Mouse (Mus musculus): ENCODE measurements at regions not wholly inside any gene's neighbourhood (a gene's known extent, or its start where the extent isn't known, plus 50 kb on each side); places are given as distances from the start of the nearest gene placed in this dataset.

DNA sequence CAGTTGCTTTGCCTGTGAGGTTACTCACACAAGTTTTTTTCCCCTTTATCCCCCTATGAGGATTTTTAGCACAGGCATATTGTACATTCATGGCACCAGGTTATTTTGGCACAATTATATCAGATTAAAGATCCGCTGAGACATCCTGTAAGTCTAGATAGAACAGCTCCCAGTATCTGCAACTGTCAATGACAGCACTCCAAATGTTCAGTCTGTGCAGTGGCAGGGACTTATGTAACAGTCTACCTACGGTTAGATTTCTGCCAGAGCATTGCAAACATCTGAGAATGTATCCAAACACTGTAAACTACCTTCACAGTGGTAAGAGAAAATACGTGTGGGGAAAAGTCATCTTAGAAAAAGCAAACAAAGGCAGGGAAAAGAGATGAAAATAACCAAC, 163.5 kb upstream of the Kcnh7 start:
- WGBS = 78% methylated on average over 3 of the region's 3 CpGs
- Histone ChIP-seq H3K36me3 (no peaks in the 10 kb centered on the region), H3K27me3 (no peaks in the 10 kb centered on the region), H3K9me3 (replicated peaks) (no peaks in the 10 kb centered on the region), H3K27ac (no peak overlapping the region), H3K4me1 (no peaks in the 10 kb centered on the region), H3K9ac (no peak overlapping the region), H3K4me3 (no peak overlapping the region), H3K4me2 (replicated peaks) (no peak overlapping the region)
- no peak for ATAC-seq (ENCODE audit: low FRiP score)

DNA sequence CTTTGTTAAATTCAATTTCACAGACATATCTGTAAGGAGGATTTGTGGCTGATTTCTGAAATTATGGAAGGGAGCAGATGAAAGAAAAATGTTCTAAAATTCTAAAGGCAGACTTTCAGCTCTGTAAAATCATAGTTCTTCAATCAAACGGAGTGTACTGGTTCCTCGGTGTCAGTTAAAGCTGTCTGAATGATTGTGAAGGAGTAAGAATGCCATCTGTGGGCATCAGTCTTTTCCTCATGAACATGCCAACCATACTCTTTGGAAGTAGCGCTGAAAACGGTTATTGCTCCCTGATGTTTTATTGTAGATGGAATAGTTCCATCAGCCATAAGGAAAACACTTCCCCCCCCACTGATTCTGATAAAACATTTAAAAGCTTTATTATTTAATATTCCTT, 142.7 kb upstream of the Kcnh7 start:
- Histone ChIP-seq H3K27ac (no peak overlapping the region), H3K36me3 (no peaks in the 10 kb centered on the region), H3K9me3 (replicated peaks) (no peaks in the 10 kb centered on the region), H3K4me1 (no peaks in the 10 kb centered on the region), H3K9ac (no peak overlapping the region), H3K27me3 (no peaks in the 10 kb centered on the region), H3K4me3 (no peak overlapping the region), H3K4me2 (replicated peaks) (no peak overlapping the region)
- WGBS = 85% methylated on average over 4 of the region's 4 CpGs
- ATAC-seq (ENCODE audit: low FRiP score) = no peak

DNA sequence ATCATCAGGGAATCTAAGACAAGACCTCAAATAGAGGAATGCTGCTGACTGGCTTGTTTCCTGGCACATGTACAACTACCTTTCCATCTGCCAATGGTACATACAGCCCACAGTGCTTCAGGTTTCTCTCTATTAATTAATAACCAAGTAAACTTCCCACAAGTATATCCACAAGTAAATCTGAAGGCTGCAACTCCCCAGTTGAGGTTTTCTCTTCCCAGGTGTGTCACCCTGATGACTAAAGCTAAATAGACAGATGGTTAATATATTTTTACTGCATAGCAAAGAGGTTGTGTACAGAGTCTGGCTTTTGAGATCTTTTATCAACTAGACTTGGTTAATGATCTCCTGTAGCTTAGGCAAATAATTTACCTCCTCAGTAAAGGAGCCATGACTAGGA, 96.8 kb upstream of the Kcnh7 start:
- no peak for ATAC-seq (ENCODE audit: low FRiP score)
- Histone ChIP-seq H3K9ac (no peak overlapping the region), H3K27me3 (no peaks in the 10 kb centered on the region), H3K4me1 (no peaks in the 10 kb centered on the region), H3K36me3 (no peaks in the 10 kb centered on the region), H3K4me2 (replicated peaks) (no peak overlapping the region), H3K9me3 (replicated peaks) (no peaks in the 10 kb centered on the region), H3K4me3 (no peak overlapping the region), H3K27ac (no peak overlapping the region)

DNA sequence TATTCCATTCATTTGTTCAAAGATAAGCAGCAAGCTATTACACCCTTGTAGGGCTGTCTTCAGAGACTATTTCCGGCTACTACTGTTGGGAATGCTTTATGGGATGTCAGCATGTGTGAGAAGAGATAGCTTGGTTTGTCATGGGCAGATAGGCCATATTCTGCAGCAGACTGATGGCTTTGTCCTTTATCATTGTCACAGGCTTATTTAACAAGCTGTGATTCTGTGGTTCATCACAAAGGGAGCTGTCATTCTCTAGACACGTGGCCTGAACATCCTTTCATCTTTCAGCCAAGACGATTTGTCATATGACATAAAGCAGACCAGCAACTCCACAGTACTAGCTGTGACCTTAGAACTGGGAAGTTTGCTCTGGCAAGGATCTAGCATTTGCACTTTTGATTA, 89.7 kb upstream of the Kcnh7 start:
- Histone ChIP-seq H3K27me3 (no peaks in the 10 kb centered on the region), H3K9me3 (replicated peaks) (no peaks in the 10 kb centered on the region), H3K36me3 (no peaks in the 10 kb centered on the region), H3K9ac (no peak overlapping the region), H3K27ac (no peak overlapping the region), H3K4me2 (replicated peaks) (no peak overlapping the region), H3K4me1 (no peaks in the 10 kb centered on the region), H3K4me3 (no peak overlapping the region)
- ATAC-seq (ENCODE audit: low FRiP score) = peak; percentile 90
- 36% methylated on average over 3 of the region's 3 CpGs for WGBS

DNA sequence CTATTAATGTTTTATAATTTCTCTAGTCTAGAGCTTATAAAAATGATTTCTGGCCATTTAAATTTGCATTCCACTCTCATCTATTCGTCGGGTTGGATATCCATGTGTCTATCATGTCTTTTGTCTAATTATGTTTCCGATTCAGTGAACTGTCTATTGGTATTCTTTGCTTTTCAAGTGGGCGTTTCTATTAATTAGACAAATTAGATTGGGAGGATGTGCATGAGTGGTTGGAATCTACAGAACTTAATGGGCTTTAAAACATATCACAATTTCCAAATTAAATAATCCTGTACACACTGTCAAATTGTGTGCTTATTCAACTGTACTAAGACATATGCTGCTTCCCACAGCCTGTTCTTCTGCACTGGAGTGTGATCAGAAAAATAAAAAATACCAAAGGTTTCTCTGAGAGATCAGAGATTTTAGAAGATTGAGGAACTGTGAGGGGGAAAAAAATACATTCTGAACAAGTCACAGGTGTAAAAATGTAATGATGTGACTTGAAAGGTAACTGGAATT, 62.1 kb upstream of the Kcnh7 start:
- H3K27me3 ChIP-seq = no peaks in the 10 kb centered on the region
- 63% methylated on average over 4 of the region's 4 CpGs for WGBS
- H3K9ac ChIP-seq = no peak overlapping the region
- H3K9me3 ChIP-seq (replicated peaks) = no peaks in the 10 kb centered on the region
- H3K4me2 ChIP-seq (replicated peaks) = no peak overlapping the region
- no peak overlapping the region for H3K27ac ChIP-seq
- no peak overlapping the region for H3K4me3 ChIP-seq
- no peaks in the 10 kb centered on the region for H3K4me1 ChIP-seq
- H3K36me3 ChIP-seq = no peaks in the 10 kb centered on the region
- peak; percentile 43; the same call in 1 of the 2 replicates for ATAC-seq (ENCODE audit: low FRiP score)

DNA sequence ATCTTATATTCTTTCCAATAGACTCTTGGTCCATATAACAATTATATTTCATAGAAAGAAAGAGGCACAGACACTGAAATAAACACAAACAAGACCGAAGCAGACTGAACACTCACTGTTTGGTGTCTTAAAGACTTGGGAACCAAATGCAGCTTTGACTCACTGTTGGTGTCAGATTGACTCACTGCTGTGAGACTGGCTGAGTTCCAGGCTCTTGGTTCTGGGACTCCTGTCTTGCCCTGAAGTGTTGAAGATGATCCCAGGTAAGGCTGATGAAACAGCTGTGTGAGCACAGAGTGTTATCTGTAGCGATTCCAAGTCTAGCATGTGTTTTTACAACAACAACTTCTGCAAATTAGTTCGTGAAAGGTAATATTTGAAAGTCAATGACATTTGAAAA, 55.2 kb upstream of the Kcnh7 start:
- Histone ChIP-seq H3K9me3 (replicated peaks) (no peaks in the 10 kb centered on the region), H3K9ac (no peak overlapping the region), H3K36me3 (no peaks in the 10 kb centered on the region), H3K27me3 (no peaks in the 10 kb centered on the region), H3K4me3 (no peak overlapping the region), H3K27ac (no peak overlapping the region), H3K4me2 (replicated peaks) (no peak overlapping the region), H3K4me1 (no peaks in the 10 kb centered on the region)
- WGBS = 83% methylated on average over 3 of the region's 3 CpGs
- ATAC-seq (ENCODE audit: low FRiP score) = no peak

All from hindbrain, embryonic 12.5 days (tissue).